22 mouse cellular contexts compared by ENCODE assay signal in the genomic region with DNA sequence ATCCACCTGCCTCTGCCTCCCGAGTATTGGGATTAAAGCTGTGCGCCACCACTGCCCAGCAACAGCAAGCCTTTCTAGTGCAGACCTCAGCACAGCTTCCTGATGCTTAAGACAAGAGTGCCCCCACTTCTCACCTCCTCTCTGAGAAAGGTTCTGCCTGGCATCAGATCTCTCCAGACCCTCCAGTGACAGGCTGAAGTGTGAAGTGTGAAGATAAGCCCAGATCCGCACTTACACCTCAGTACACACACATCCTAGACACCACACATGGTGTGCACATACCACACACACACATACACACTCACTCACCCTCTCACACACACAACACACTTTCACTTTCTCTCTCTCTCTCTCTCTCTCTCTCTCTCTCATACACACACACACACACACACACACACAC. TPM values are rescaled to one million over a fixed set of nuclear protein-coding genes. Genes with fewer than 3 reads are reported as not detected.
A peak's percentile ranks its signal among the peaks of the same experiment; 100 is the strongest.
DNase-seq lines count a peak whose midpoint lies in the region; ATAC-seq and TF ChIP-seq lines count a peak whose summit lies in the region.
"Had no signal": no experiment of that assay in that cellular context is flagged by ENCODE, and none has a peak within 500 bp of the region (broad histone marks: within the 10 kb centered on the region; RNA-seq: fewer than 3 reads in every experiment).

No protein-coding gene starts in this region.

- DNase-seq in forebrain, postnatal 0 days: no peak
- no peak for DNase-seq in spleen, adult 2 months (ENCODE audit: low read depth in 1 of 2, low spot score in 2 of 2)
- no peak for DNase-seq in spleen, postnatal 14 days (ENCODE audit: low spot score in 2 of 2)
- DNase-seq in induced T-regulatory cell, adult 2 months (ENCODE audit: low read depth): peak; percentile 68
- no peak for DNase-seq in testis, postnatal 14 days (ENCODE audit: low spot score)
- DNase-seq in right cerebral cortex, postnatal 4 days: no peak
- DNase-seq: adrenal gland, postnatal 14 days; cerebellum, adult 18-20 months; gastrocnemius, adult 2 months; kidney, adult 8-10 months; kidney, postnatal 25 days; lung, embryonic 14.5 days; lung, postnatal 36 days; right cerebral cortex, postnatal 14 days had no signal

- H3K4me3 ChIP-seq in forebrain, embryonic 13.5 days: no peak overlapping the region
- H3K4me3 ChIP-seq in forebrain, postnatal 0 days (ENCODE audit: low read depth, low read length): no peak overlapping the region
- no peak overlapping the region for H3K4me3 ChIP-seq in spleen, adult 2 months (ENCODE audit: extremely low read depth, insufficient read depth, insufficient read length)
- H3K4me3 ChIP-seq: embryonic facial prominence, embryonic 10.5 days; gastrocnemius, adult 2 months; heart, embryonic 10.5 days; limb, embryonic 10.5 days; midbrain, embryonic 13.5 days; neural tube, embryonic 15.5 days had no signal

- no peak for TF ChIP-seq CTCF in forebrain, postnatal 0 days (IDR thresholded peaks at IDR 0.05; ENCODE audit: low read depth)
- TF ChIP-seq CTCF in spleen, adult 2 months (IDR thresholded peaks at IDR 0.05; ENCODE audit: extremely low read depth, insufficient read depth, insufficient read length, insufficient replicate concordance): no peak

- H3K9me3 ChIP-seq in forebrain, embryonic 13.5 days (replicated peaks): no peaks in the 10 kb centered on the region
- no peaks in the 10 kb centered on the region for H3K9me3 ChIP-seq in forebrain, postnatal 0 days (ENCODE audit: low read length)
- H3K9me3 ChIP-seq: embryonic facial prominence, embryonic 10.5 days; heart, embryonic 10.5 days; limb, embryonic 10.5 days; midbrain, embryonic 13.5 days; neural tube, embryonic 15.5 days had no signal

- H3K4me2 ChIP-seq in forebrain, embryonic 13.5 days: no peak overlapping the region
- no peak overlapping the region for H3K4me2 ChIP-seq in forebrain, postnatal 0 days (ENCODE audit: low read depth)
- H3K4me2 ChIP-seq: liver, embryonic 11.5 days; lung, embryonic 14.5 days; midbrain, embryonic 13.5 days had no signal

- no peak for TF ChIP-seq POLR2A in spleen, adult 2 months (IDR thresholded peaks at IDR 0.05; ENCODE audit: low read depth, low read length)

- no peak for ATAC-seq in forebrain, embryonic 13.5 days
- no peak for ATAC-seq in forebrain, postnatal 0 days

- H3K27me3 ChIP-seq in forebrain, embryonic 13.5 days: no peaks in the 10 kb centered on the region
- H3K27me3 ChIP-seq in forebrain, postnatal 0 days (ENCODE audit: insufficient read depth, low read length): no peaks in the 10 kb centered on the region
- no peaks in the 10 kb centered on the region for H3K27me3 ChIP-seq in spleen, adult 2 months (ENCODE audit: control insufficient read depth, insufficient read depth, low read length)
- H3K27me3 ChIP-seq: midbrain, embryonic 13.5 days; neural tube, embryonic 15.5 days had no signal

- H3K4me1 ChIP-seq in forebrain, embryonic 13.5 days: peaks cover 58% of the 10 kb centered on the region
- no peaks in the 10 kb centered on the region; the same call in 1 of the 2 replicates for H3K4me1 ChIP-seq in forebrain, postnatal 0 days (ENCODE audit: insufficient read depth)
- H3K4me1 ChIP-seq in spleen, adult 2 months (ENCODE audit: control insufficient read depth, insufficient read depth, insufficient read length): peaks cover 38% of the 10 kb centered on the region; the same call in 1 of the 2 replicates

- H3K9ac ChIP-seq in forebrain, embryonic 13.5 days: no peak overlapping the region
- H3K9ac ChIP-seq in forebrain, postnatal 0 days: no peak overlapping the region
- H3K9ac ChIP-seq: lung, embryonic 14.5 days; midbrain, embryonic 13.5 days; neural tube, embryonic 15.5 days had no signal

- WGBS in forebrain, embryonic 13.5 days: 76% methylated on average over 3 of the region's 3 CpGs
- 66% methylated on average over 3 of the region's 3 CpGs for WGBS in forebrain, postnatal 0 days
- 50% methylated on average over 3 of the region's 3 CpGs for WGBS in spleen, adult 2 months

- peak overlapping the region; percentile 44; the same call in 1 of the 2 replicates for H3K27ac ChIP-seq in forebrain, embryonic 13.5 days
- no peak overlapping the region for H3K27ac ChIP-seq in forebrain, postnatal 0 days (ENCODE audit: low read depth, low read length)
- H3K27ac ChIP-seq in spleen, adult 2 months (ENCODE audit: insufficient read depth, low read length): peak overlapping the region; percentile 41; the same call in 1 of the 2 replicates
- H3K27ac ChIP-seq: gastrocnemius, adult 2 months; heart, embryonic 10.5 days; neural tube, embryonic 15.5 days; stomach, postnatal 0 days had no signal

- H3K36me3 ChIP-seq in forebrain, embryonic 13.5 days (ENCODE audit: poor library complexity, severe bottlenecking): no peaks in the 10 kb centered on the region
- H3K36me3 ChIP-seq in forebrain, postnatal 0 days (ENCODE audit: insufficient read depth): no peaks in the 10 kb centered on the region
- H3K36me3 ChIP-seq in spleen, adult 2 months (ENCODE audit: control insufficient read depth, insufficient read depth, low read length): no peaks in the 10 kb centered on the region
- H3K36me3 ChIP-seq: embryonic facial prominence, embryonic 10.5 days; heart, embryonic 10.5 days; limb, embryonic 10.5 days; midbrain, embryonic 13.5 days; neural tube, embryonic 15.5 days had no signal

RNA-seq across cellular contexts. Expression of gene Tldc1, which starts 8.7 kb away (rescaled TPM):
- polyA plus RNA-seq in forebrain, embryonic 13.5 days (2015; fragmentation: Nextera tagmentation; extraction: Ambion mirVana): 11.6 and 14.4 TPM in 2 replicates
- 21.0 and 21.1 TPM in 2 replicates for total RNA-seq in forebrain, postnatal 0 days (2014; rRNA removed)
- polyA plus RNA-seq in forebrain, postnatal 0 days (2015; fragmentation: Nextera tagmentation; extraction: Ambion mirVana): 6.8 and 9.4 TPM in 2 replicates
- polyA plus RNA-seq in spleen, adult 2 months (2012; rRNA removed): 4.8 and 6.2 TPM in 2 replicates

RNA-seq across cellular contexts. Expression of gene Cotl1, which starts 53.5 kb away (rescaled TPM):
- polyA plus RNA-seq in forebrain, embryonic 13.5 days (2015; fragmentation: Nextera tagmentation; extraction: Ambion mirVana): 92.3 and 99.6 TPM in 2 replicates
- total RNA-seq in forebrain, postnatal 0 days (2014; rRNA removed): 177 and 224 TPM in 2 replicates
- polyA plus RNA-seq in forebrain, postnatal 0 days (2015; fragmentation: Nextera tagmentation; extraction: Ambion mirVana): 134 and 156 TPM in 2 replicates
- polyA plus RNA-seq in spleen, adult 2 months (2012; rRNA removed): 606 and 770 TPM in 2 replicates
